Mouse (Mus musculus) CH12.LX (cell line): ENCODE measurements around the gene Nt5c3.

Experiments
- BHLHE40 ChIP-seq: IDR thresholded peaks from 2 replicates; pipeline ENCODE4 v1.6.1; 2011; ENCODE audit warnings: mild to moderate bottlenecking, low read depth, low read length, improper control_type of control experiment
- CTCF ChIP-seq, 2 experiments: IDR thresholded peaks in 1 of 2; conservative IDR thresholded peaks in 1 of 2; 2 replicates each; pipeline ENCODE4 v1.5.1; 2011 to 2012; ENCODE audit warnings: low read depth in 2 of 2, low read length in 2 of 2, improper control_type of control experiment in 1 of 2, inconsistent platforms in 1 of 2, mild to moderate bottlenecking in 1 of 2, moderate library complexity in 1 of 2
- EP300 ChIP-seq: IDR thresholded peaks from 2 replicates; pipeline ENCODE4 v1.6.1; 2011; ENCODE audit warnings: low read length, improper control_type of control experiment
- ETS1 ChIP-seq: conservative IDR thresholded peaks from 2 replicates; pipeline ENCODE4 v1.6.1; 2012; ENCODE audit warnings: low read depth, mild to moderate bottlenecking, inconsistent platforms, low read length, improper control_type of control experiment, moderate library complexity
- KAT2A ChIP-seq: IDR thresholded peaks from 2 replicates; pipeline ENCODE4 v1.6.1; 2012; ENCODE audit warnings: low read length, improper control_type of control experiment, inconsistent platforms; ENCODE audit not compliant: insufficient replicate concordance
- MAFK ChIP-seq: IDR thresholded peaks from 2 replicates; pipeline ENCODE4 v1.6.1; 2011; ENCODE audit warnings: low read length, improper control_type of control experiment; ENCODE audit not compliant: insufficient replicate concordance
- MAX ChIP-seq: IDR thresholded peaks from 2 replicates; pipeline ENCODE4 v1.6.1; 2011; ENCODE audit warnings: low read length, improper control_type of control experiment
- MAZ ChIP-seq: IDR thresholded peaks from 2 replicates; pipeline ENCODE4 v1.6.1; 2012; ENCODE audit warnings: low read depth, mild to moderate bottlenecking, inconsistent platforms, low read length, improper control_type of control experiment, moderate library complexity
- MEF2A ChIP-seq: IDR thresholded peaks from 2 replicates; pipeline ENCODE4 v1.6.1; 2014; ENCODE audit warnings: low read depth, mild to moderate bottlenecking, inconsistent platforms, low read length, improper control_type of control experiment, borderline replicate concordance
- MXI1 ChIP-seq: IDR thresholded peaks from 2 replicates; pipeline ENCODE4 v1.6.1; 2011; ENCODE audit warnings: mild to moderate bottlenecking, low read depth, low read length, improper control_type of control experiment
- POLR2A ChIP-seq: IDR thresholded peaks from 2 replicates; pipeline ENCODE4 v1.6.1; 2011; ENCODE audit warnings: low read depth, mild to moderate bottlenecking, improper control_type of control experiment, low read length
- TBP ChIP-seq: conservative IDR thresholded peaks from 2 replicates; pipeline ENCODE4 v1.6.1; 2011; ENCODE audit warnings: low read depth, low read length, improper control_type of control experiment
- USF1 ChIP-seq: IDR thresholded peaks from 2 replicates; pipeline ENCODE4 v1.6.1; 2014; ENCODE audit warnings: low read depth, mild to moderate bottlenecking, inconsistent platforms, low read length, improper control_type of control experiment
- ZC3H11A ChIP-seq: IDR thresholded peaks from 2 replicates; pipeline ENCODE4 v1.6.1; 2012; ENCODE audit warnings: low read depth, mild to moderate bottlenecking, inconsistent platforms, low read length, improper control_type of control experiment

DNA sequence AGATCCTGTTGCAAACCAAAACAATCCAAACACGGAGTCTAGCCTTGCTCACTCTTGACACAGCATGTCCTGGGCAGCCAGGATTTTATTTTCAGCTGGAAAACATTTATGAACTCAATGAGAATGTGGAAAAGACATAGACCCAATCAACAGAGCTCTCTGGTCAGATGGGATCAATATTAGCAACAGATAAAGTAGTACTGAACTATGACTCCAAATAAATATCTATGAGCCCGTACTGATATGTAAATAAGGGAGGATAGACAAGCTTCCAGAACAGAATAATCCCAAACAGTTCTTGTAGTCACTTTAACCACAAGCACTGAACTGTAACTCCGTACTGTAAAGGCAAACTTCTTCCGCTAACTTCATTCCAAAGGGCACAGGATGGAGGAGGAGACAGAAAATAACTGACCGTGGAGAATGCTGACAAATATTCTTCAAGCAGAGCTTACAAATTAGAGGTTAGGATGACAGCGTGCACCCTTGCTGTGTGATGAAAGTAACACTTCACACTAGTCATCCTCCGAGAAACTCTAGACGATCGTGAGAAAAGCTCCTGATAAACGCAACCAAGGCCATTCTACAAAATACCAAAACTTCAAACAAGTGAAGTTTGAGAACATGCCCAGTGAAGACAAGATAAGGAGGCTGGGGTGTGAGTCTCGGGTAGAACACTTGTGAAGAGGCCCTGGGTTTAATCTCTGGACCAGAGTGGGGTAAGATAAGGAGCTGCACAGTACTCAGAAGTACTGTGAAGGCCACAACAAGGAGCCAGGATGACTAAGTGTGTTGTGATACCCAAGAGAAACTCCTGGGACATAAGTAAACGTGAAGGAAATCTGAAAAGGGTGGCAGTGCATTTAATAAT lies 3.3 kb downstream of the Nt5c3 start:
- TF ChIP-seq USF1 (no peak), BHLHE40 (no peak), TBP (no peak), MAFK (no peak), ETS1 (no peak), CTCF (conservative IDR thresholded peaks at IDR 0.05 in 1 of 2, IDR thresholded peaks at IDR 0.05 in 1 of 2; ENCODE audit: low read depth in 2 of 2, low read length in 2 of 2) (no peak), ZC3H11A (no peak), MEF2A (no peak), POLR2A (no peak), MAZ (no peak), MAX (no peak), KAT2A (no peak), MXI1 (no peak), EP300 (no peak)
